Mouse (Mus musculus) skeletal muscle tissue, adult 2 months (tissue): ENCODE data around the gene Epha3.
A peak's percentile ranks its signal among the peaks of the same experiment; 100 is the strongest.

ENCODE experiments used
- DNase-seq: peaks from one replicate; pipeline ENCODE4 v3.0.0-alpha.2; 2012; ENCODE audit warnings: low read depth, low spot score

Gene Epha3

DNA sequence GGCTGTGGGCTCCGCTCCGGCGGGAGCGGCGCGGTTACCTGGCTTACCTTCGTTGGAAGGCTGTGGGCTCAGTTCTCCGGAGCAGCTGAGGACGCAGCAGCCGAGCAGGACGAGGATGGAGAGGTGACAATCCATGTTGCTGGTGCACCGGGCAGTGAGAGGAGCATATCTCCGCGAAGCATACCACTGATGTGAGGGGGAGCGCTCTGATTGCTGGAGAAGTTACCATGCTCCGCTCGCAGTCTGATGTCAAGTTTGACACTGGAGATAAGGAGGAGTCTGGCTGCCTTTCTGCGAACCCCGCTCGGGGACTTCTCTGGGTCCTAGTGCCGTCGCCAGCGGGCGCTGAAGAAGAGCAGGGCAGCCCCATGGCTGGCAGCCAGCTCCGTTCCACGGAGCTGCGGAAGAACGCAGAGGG, at the start of gene Epha3:
Gene Epha3 (minus strand): TSS at position 263 of the 418 bp plus-strand sequence.
- DNase-seq, result peak; percentile 46

DNA sequence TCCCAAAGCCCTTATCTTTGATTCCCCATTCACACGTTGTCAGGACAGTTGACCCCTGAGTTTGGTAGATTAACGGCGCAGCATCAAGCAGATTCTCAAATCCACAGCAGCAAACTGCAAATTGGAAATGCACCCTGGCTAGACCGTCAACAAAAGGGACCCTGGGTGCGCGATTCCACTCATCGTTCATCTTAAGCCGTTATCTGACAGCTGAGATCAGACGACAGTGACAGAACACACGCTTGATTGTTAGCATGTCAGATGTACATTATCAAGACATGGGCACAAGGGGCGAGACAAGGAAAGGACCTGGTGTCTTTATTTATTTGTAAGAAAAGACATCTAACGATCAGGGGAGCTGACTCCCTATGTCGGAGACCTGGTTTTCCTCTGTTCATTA, 39.5 kb upstream of the Epha3 start:
- DNase-seq, result no peak

DNA sequence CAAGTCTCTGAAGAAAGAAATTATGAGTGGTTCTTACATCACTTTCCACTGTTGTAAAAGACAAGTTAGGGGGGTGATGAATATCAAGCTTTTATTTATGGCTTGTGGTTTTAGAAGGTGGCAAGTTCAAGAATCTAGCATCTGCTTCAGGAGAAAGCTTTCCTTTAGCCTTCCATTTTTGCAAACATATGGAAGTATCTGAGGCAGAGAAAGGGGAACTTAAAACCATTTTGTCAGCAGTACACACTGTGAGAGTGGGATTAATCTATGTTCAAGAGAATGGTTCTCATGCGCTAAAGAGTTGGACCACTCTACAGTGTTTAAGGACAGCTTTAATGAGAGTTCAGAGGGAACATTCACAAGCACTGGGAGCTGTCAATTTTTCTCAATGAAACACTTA, 17.2 kb upstream of the Epha3 start:
- DNase-seq, result no peak

DNA sequence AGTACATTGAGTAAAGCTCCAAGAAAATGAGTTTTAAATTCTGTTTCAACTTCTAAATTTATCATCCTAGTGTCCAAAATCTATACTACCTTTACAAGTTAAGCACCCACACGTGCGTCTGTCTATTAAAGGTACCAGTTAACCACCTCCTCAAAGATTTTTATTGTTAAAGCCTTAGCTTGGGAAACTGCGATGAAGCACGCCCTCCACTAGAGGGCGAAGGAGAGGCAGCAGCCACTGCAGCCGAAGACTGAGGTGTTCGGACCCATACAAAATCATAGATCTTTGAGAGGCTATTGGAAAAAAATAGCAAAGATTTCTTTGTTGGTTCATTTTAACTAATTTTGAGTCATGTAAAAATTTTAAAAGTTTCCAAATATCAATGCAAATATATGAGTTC, 8.3 kb upstream of the Epha3 start:
- DNase-seq, result peak; percentile 3

DNA sequence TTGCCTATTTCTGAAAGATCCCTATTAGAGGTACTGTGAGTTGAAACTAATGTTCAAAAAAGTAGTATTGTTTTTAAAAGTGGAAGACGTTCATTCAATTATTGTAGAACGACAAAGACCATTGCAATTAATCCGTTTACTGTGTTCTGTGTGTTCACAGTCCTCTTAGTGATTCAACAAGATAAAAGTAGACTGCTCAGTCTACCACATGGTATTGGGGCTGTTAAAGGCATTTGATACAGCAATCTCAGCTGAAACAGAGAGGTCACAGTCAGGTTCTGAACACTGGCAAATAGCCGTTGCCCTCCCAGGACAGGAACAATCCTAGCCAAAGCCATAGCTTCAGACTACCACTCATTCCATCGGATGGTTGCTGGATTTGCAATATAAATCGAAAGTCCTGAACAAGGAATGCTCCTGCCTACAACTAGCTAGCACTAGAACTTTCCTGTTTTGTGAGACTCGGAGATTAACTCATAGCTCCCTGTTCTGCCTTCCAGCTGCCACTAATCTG, 545 bp upstream of the Epha3 start:
- DNase-seq, result no peak

DNA sequence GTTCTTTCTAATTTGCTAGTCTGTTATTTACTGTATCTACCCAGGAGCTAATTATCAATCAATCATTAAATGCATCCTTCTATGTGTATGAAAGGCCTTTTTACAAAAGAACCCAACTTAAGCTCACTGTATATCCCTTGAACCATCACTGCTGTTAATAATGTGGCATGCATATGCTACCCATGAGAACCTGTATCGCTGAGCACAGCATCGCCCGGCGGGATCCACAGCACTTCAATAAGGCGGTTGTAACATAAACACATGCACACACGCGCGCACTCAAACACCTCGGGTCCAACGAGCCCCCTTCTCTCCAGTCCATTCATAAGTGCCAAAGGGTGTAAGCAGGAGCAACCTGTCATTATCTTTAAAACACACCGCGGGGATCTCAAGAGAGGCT, 794 bp downstream of the Epha3 start:
- no peak for DNase-seq

DNA sequence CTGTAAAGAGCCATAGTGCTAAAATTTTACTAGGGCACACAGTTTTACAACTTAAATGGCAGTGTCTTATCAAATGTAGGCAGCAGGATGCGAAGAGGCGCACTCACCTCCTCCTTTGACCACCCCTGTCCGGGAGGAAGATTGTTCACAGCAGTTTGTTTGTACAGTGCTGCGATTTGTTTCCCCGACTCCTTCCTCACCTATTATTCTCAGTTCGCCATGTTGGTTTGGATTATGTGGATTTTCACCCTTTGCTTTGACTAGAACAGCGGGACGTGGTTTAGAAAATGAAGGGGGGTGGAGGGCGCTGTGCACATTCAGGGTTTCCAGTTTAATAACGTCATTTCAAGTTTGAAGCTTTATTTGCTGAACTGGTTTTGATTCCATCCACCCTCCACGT, 6.4 kb downstream of the Epha3 start:
- no peak for DNase-seq

DNA sequence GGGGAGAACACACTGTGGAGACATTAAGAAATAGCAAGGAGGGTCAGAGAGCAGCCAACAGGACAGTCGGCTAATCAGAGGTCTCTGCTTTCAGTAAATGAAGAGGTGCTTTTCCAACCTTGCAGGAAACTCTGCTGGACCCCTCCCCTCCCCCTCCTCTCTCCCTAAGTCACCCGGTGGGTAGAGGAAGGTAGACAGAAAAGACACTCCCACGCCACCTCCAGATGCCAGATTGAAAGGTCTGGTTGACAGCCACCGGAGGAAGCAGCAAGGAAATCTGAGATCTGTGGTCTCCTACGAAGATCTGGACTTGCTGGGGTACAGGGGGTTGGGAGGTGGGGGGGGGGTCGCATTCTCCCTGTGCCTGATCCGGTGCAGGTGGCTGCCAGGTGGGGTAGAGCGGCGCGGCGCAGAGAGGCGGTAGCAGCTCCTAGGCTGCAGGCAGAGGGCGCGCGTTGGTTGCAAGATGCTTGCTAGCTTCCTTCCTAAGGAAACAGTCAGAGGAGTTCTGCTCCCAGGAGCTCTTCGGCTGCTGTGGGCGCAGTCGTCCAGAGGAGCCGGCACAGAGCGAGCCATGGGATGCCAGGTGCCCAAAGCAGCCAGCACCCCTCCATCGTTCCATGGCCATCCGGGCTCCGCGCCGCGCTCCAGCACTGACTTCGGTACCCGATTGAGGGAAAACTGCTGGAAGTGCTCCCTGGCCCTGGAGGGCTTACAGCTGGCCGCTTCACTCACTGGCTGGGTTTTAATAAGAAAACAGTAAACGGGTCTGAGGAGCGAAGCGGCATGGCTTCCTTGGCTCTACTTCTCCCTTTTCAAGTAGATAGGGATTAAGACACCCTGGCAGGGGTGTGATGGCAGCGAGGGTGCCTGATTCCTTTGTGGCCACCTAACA, 7.1 kb downstream of the Epha3 start:
- DNase-seq, result peak; percentile 32

DNA sequence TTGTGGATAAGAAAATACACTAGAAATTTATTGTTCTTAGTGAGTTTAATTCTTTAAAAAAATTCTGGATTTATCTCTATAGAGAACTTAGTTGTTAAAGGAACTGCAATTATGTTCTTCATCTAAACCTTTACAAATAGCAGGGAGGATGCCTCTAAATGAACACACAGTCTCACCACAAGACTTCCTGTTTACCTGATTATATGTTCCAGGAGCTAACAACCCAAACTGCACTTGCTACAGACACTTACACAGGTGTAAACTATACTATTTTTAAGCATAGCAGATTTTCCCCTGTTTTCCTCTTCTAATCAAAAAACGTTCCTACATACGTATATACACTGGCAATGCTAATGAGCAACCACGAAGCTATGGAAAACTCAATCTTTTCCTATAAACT, 13.7 kb downstream of the Epha3 start:
- DNase-seq, result no peak

DNA sequence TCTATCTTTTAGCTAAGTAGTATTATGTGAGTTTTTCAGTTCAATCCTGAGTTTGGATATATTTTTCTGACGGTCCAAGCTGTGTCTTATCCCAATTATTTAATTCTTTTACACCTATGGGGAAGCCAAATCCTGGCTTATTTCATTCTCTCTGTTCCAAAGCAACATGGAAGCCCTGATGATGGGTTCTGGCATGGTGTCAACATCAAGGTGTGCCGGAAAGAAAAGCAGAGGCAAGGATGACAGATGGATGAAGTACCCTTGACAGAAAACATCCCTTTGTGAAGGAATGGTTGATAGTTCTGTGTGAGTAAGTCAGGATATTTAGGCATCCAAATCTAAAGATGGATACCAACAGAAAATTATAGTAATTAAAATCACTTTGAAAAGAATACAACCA, 21.1 kb downstream of the Epha3 start:
- DNase-seq, result no peak

DNA sequence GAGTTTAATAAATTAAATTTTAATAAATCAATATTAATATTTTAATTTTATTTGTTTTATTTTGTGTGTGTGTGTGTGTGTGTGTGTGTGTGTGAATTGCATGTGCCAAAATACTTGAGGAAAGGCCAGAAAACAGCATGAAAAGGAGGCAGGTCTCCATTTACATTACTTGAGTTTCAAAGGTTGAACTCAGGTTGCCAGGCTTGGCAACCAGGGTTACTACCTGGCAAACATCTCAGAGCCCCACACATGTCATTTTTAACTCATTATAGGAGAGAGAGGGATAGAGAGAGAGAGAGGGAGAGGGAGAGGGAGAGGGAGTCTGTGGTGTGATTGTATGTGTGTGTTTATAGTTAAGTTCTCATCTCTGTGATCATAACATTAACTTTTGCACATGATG, 26.5 kb downstream of the Epha3 start:
- DNase-seq, result no peak

DNA sequence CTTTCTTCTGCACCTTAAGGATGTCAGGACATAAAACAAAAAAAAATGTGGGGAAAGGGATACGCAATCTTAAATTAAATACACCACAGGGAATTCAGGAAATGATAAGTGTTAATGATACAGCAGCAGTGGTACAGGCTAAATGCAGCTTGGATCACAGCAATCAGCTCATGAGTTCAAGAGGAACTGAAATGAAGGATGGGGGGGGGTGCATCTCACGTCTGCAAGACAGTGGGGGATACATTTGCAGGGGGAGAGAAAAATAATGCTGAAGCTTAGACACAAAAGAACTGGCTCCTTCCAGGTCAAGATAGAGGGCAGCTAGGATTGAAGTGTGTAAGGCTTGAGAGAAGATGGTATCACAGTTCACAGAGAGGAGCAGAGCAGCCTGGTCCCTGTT, 42.8 kb downstream of the Epha3 start:
- no peak for DNase-seq

DNA sequence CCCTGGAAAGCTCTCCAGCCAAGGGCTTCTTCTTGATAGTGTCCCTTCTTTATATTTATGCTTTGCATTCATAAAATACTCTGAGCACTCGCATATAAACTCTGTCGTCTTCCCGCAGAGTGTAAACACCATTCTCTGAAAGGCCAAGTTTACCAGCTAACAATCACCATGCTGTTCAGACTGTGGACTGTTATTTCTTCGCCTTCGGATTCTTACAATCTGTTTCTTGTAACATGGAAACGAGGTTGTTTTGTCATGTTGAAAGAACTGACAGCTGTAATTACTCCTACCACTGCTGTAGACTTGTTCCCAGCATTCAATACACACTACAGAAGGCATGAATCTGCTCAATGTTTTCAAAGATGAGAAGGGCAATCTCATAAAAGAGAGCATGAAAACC, 46.4 kb downstream of the Epha3 start:
- no peak for DNase-seq

DNA sequence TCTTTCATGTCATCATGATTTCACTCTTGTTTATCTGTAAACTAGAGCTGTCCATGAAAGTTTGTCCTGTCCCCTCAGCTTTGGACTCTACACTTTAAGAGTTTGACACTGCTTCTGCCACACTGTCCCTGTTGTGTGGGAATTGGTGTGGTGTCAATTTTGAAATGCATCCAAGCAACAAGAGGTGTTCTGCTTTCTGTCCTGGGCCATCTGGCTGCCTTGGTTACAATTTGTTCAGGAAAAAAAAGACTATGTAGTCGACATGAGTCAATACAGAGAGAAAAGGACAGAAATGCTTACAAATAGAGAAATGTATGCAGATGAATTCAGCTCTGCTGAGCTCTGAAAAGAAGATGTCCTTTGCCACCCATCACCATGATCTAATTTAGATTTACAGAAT, 47.3 kb downstream of the Epha3 start:
- DNase-seq, result no peak

DNA sequence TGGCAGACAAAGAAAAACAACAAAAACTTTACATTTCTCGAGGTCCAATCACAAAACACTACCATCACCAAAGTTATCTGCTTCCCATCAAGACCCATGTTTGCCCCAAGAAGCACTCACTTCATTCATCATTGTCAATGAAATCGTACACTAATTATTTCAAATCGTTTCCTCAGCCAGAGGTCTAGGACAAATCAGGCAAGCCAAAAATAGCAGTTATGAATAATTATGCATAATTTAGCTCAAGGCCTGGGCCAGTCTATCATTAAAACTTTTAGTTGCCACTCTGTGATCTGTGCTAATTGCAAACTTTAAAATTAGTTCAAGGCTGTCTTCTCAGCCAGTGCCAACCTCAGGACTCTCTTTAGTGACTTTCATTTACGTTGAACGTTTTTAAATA, 54.1 kb downstream of the Epha3 start:
- DNase-seq, result no peak

DNA sequence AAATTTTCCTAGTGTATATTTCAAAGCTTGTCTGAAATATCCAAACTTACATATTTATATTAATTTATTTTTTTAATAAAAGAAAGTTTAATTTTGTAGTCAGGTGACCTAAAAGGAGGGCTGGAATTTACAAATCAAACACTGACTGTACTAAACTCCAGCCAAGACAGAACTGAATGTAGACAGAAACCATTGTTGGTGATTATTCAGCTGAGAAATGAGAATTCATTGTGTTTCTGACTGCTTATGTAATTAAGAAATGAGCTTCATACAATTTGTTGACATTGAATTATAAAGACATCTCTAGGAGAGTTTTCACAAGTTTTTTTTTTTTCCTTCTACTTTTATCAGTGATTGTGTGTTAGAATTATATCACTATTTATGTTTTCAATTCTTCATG, 55.0 kb downstream of the Epha3 start:
- DNase-seq, result no peak

DNA sequence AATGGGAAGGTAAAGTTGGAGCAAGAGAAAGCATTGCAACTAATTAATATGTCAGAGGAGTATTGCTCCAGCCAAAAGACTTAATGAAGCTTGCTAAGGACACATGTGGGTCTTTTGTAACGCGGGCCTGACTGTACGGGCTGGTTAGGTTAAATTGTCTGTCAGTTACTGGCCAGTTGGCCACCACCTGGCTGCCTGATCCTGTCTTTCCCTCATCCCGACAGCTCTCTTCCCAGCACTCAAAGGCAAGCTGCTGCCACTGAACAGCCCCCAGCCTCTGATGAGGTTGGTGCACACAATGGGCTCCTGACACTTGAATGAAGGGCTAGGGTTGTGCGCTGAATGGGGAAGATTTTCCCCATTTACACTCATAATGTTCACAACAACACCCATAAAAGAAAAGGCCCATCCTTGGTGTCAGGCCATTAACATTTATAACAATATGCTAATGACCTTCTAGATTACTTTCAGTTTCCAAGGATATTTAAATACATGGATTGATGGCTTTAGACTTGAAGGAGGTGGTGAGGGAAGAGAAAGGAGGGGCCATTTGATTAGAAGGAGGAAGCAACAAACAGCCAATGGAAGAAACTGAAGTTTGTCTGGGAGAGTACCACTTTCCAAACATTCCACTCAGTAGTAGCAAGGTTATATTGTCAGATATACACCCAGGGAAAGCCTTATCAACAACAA, 57.4 kb downstream of the Epha3 start:
- no peak for DNase-seq

DNA sequence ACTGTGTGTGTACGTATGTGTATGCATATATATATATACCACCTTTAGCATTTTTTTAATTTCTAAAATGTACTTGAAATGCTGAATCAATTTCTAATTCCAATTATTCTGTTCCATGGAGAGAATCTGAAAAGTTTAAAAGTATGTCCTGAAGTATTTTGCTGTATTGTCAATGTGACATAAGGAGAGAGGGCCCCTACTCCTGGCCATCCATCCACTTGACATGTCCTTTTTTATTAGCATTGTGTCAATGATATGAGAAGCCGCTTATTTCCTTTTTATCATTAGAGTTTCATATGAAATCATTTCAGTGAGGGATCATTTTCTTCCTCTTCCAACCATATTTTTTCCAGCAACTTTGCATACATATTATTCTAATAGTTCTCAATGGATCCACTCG, 58.0 kb downstream of the Epha3 start:
- no peak for DNase-seq

DNA sequence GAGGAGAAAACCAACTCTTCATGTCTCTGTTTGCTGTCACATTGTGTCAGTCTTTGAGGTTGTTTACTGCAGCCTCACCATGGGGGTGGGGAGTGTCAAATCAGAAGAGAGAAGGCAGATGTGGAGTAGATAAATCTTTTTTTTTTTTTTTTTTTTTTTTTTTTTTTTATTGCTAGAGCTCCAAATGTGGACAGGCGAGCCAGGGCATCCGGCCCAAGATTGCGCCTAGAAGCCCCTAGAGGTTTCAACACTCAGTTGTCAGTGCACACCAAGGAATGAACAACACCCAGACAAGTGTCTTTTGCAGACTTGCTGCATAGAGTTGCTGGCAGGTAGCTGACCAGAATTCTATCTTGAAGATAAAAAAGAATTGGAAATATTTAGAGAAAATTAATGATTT, 62.5 kb downstream of the Epha3 start:
- DNase-seq, result no peak

DNA sequence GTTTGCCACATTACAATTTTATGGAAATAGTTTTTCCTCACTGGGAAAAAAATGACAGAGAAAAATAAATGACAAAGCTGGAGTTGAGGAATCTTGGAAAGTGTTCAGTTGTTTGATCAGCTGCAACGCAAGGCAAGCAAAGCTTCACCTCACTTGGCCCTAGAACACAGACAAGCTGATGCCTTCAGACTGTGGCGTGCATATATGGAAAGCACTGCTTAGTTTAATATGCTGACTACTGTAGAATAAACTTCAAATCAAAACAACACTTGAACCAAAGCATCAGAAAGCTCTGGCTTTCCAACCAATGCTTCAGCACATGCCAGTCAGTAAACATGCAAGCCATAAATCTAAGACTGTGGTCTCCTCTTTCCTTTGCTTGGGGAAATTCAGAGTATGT, 65.6 kb downstream of the Epha3 start:
- DNase-seq, result no peak

DNA sequence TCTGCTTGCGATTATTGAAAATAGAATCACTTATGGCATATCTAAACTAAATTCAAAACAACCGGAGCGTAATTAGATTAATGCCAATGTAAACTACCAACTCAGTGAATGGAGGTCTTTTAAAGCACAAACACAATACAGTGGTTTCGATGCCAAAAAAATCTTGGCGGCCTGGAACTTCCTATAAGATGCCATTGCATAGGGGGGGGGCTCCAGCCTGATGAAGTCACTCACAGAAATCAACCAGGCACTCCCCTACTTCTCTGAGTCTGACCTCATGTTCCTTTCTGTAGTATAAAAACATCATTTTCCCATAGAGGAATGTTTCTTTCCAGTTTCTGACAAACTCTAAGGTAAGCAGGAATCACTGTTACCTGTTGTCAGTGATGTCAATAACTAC, 69.7 kb downstream of the Epha3 start:
- DNase-seq, result no peak

DNA sequence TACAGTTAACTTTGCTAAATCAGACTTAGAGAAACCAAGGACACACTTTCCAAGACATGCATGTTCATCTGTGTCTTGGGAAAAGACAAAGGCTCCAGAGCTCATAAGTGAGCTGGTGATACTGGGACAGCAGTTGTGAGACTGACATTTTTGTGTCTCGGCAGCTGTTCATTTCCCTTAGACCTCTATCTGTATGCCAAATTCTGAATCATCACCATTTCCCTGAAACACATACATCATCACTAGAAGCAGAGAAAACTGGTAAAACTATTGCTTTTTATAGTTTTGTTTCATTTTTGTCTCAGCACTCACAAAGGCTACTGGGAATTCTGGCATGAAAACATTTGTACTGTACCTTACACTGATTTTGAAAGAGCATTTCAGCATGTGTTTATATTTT, 70.2 kb downstream of the Epha3 start:
- DNase-seq, result no peak

DNA sequence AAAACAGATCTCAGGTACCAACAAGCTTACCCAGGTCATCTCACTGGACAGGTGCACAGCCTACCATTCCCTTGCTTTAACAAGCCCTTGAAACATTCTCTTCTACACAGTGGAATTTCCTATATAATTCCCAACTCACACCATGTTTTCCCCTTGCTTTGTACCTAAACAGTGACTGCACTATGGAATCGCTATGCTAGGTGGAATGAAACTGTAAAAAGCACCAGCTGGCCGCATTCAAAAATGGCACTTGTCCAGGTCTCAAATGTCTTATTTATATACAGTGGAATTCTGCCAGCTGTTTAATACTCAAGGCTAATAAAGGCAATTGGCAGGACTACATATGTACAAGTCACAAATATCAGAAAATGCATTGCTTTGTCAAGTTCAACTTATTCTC, 71.9 kb downstream of the Epha3 start:
- no peak for DNase-seq
